28 mouse cellular contexts compared by ENCODE assay signal in the genomic region with DNA sequence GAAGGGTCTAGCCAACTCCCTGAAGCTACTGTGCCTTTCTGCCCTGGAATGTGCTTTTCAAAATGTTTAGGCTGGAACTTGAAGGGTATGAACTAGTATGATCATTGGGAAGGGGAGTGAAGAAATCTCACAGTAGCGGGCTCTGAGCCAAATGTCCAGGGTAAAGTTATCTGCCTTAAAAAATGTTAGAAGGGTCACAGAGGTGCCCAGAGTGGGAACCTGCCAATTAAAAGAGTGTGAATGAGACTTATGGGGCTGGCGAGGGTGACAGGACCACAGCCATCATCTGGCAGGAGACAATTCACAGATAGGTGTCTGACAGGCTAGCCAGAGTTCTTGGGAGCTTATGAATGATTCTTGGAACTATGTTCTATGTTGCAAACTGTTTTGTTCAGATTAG.
DNase-seq lines count a peak whose midpoint lies in the region; ATAC-seq and TF ChIP-seq lines count a peak whose summit lies in the region.
"Had no signal": no experiment of that assay in that cellular context is flagged by ENCODE, and none has a peak within 500 bp of the region (broad histone marks: within the 10 kb centered on the region; RNA-seq: fewer than 3 reads in every experiment).

No protein-coding gene starts in this region.

- no peaks in the 10 kb centered on the region for H3K9me3 ChIP-seq in lung, postnatal 0 days (ENCODE audit: low read length)
- H3K9me3 ChIP-seq in heart, embryonic 15.5 days (replicated peaks): no peaks in the 10 kb centered on the region
- no peaks in the 10 kb centered on the region for H3K9me3 ChIP-seq in forebrain, embryonic 11.5 days (ENCODE audit: control insufficient read depth, low read length)
- H3K9me3 ChIP-seq: embryonic facial prominence, embryonic 10.5 days; embryonic facial prominence, embryonic 15.5 days; forebrain, embryonic 13.5 days; hindbrain, embryonic 13.5 days; lung, embryonic 15.5 days; neural tube, embryonic 12.5 days had no signal

- peak; percentile 65 for ATAC-seq in lung, postnatal 0 days
- ATAC-seq in heart, embryonic 15.5 days (replicated peaks; ENCODE audit: insufficient number of reproducible peaks, insufficient read depth, low FRiP score, low read depth): peak; percentile 31; the same call in 1 of the 2 replicates
- ATAC-seq in forebrain, embryonic 11.5 days (replicated peaks; ENCODE audit: low FRiP score): no peak
- ATAC-seq: CD4-positive, CD25-positive, alpha-beta regulatory T cell, adult 4 months; forebrain, embryonic 13.5 days; intestine, embryonic 16.5 days; midbrain, embryonic 16.5 days had no signal

- no peaks in the 10 kb centered on the region for H3K36me3 ChIP-seq in heart, adult 2 months (ENCODE audit: control insufficient read depth, insufficient read depth, low read length)
- H3K36me3 ChIP-seq in lung, postnatal 0 days (ENCODE audit: insufficient read depth, low read length): no peaks in the 10 kb centered on the region
- no peaks in the 10 kb centered on the region for H3K36me3 ChIP-seq in heart, embryonic 15.5 days
- no peaks in the 10 kb centered on the region for H3K36me3 ChIP-seq in forebrain, embryonic 11.5 days (ENCODE audit: control insufficient read depth, insufficient read depth, low read length)
- H3K36me3 ChIP-seq: embryonic facial prominence, embryonic 10.5 days; embryonic facial prominence, embryonic 15.5 days; hindbrain, embryonic 13.5 days; lung, embryonic 15.5 days; neural tube, embryonic 12.5 days had no signal

- TF ChIP-seq POLR2A in heart, adult 2 months (IDR thresholded peaks at IDR 0.05; ENCODE audit: insufficient read depth, low read depth, low read length): no peak

- no peaks in the 10 kb centered on the region; the same call in 1 of the 2 replicates for H3K4me1 ChIP-seq in heart, adult 2 months (ENCODE audit: control insufficient read depth, insufficient read depth, low read length)
- no peaks in the 10 kb centered on the region; the same call in 1 of the 2 replicates for H3K4me1 ChIP-seq in lung, postnatal 0 days (ENCODE audit: insufficient read depth, low read depth, low read length)
- H3K4me1 ChIP-seq in heart, embryonic 15.5 days (replicated peaks): peaks cover 13% of the 10 kb centered on the region
- H3K4me1 ChIP-seq in forebrain, embryonic 11.5 days (replicated peaks; ENCODE audit: control insufficient read depth, insufficient read depth, low read length): no peaks in the 10 kb centered on the region
- H3K4me1 ChIP-seq: embryonic facial prominence, embryonic 10.5 days; embryonic facial prominence, embryonic 15.5 days; forebrain, embryonic 13.5 days; hindbrain, embryonic 13.5 days; lung, embryonic 15.5 days; neural tube, embryonic 12.5 days had no signal

- 36% methylated on average over 2 of the region's 2 CpGs for WGBS in heart, adult 2 months
- WGBS in lung, postnatal 0 days: 42% methylated on average over 2 of the region's 2 CpGs
- 26% methylated on average over 2 of the region's 2 CpGs for WGBS in heart, embryonic 15.5 days
- 88% methylated on average over 2 of the region's 2 CpGs for WGBS in forebrain, embryonic 11.5 days

- H3K4me3 ChIP-seq in heart, adult 2 months: no peak overlapping the region
- H3K4me3 ChIP-seq in lung, postnatal 0 days (ENCODE audit: low read depth, low read length): no peak overlapping the region
- H3K4me3 ChIP-seq in heart, embryonic 15.5 days: no peak overlapping the region
- H3K4me3 ChIP-seq in forebrain, embryonic 11.5 days (ENCODE audit: low read depth, low read length): no peak overlapping the region
- H3K4me3 ChIP-seq: embryonic facial prominence, embryonic 10.5 days; embryonic facial prominence, embryonic 15.5 days; forebrain, embryonic 13.5 days; gastrocnemius, adult 2 months; hindbrain, embryonic 13.5 days; lung, embryonic 15.5 days; neural tube, embryonic 12.5 days had no signal

- peak in 1 of 2 experiments; percentile 45 for DNase-seq in heart, adult 2 months
- no peak for DNase-seq in heart, postnatal 25 days (ENCODE audit: low spot score)
- peak; percentile 60 for DNase-seq in lung, postnatal 0 days (ENCODE audit: low spot score)
- no peak for DNase-seq in lung, adult 18-20 months
- no peak for DNase-seq in forebrain, embryonic 11.5 days (ENCODE audit: low spot score)
- no peak for DNase-seq in neural tube, embryonic 10.5 days (ENCODE audit: extremely low spot score, low spot score)
- DNase-seq: cerebellum, adult 8-10 months; cerebellum, postnatal 25 days; gastrocnemius, adult 2 months; gastrocnemius, postnatal 36 days; kidney, adult 8-10 months; liver; right cerebral cortex, adult 18-20 months; spleen, adult 18-20 months; thymus, postnatal 14 days had no signal

- no peak overlapping the region for H3K9ac ChIP-seq in heart, adult 2 months (ENCODE audit: low read depth, low read length)
- no peak overlapping the region for H3K9ac ChIP-seq in lung, postnatal 0 days (replicated peaks; ENCODE audit: low read depth)
- no peak overlapping the region for H3K9ac ChIP-seq in heart, embryonic 15.5 days
- no peak overlapping the region for H3K9ac ChIP-seq in forebrain, embryonic 11.5 days (ENCODE audit: low read length)
- H3K9ac ChIP-seq: embryonic facial prominence, embryonic 15.5 days; forebrain, embryonic 13.5 days; hindbrain, embryonic 13.5 days; liver, embryonic 14.5 days; lung, embryonic 15.5 days; neural tube, embryonic 12.5 days had no signal

- no peak overlapping the region for H3K4me2 ChIP-seq in lung, postnatal 0 days (replicated peaks; ENCODE audit: low read depth, low read length)
- no peak overlapping the region for H3K4me2 ChIP-seq in heart, embryonic 15.5 days
- H3K4me2 ChIP-seq in forebrain, embryonic 11.5 days (ENCODE audit: low read depth, low read length, severe bottlenecking): no peak overlapping the region
- H3K4me2 ChIP-seq: embryonic facial prominence, embryonic 15.5 days; forebrain, embryonic 13.5 days; hindbrain, embryonic 13.5 days; lung, embryonic 15.5 days; midbrain, embryonic 11.5 days; neural tube, embryonic 12.5 days had no signal

- TF ChIP-seq CTCF in heart, adult 2 months (IDR thresholded peaks at IDR 0.05): no peak
- TF ChIP-seq CTCF in lung, postnatal 0 days (IDR thresholded peaks at IDR 0.05): no peak

- intact Hi-C loops in heart, adult 2 months (cut with DNase I): loop anchor here (5.0 kb wide), 1 partner anchor 105 kb away; no protein-coding TSS in a partner anchor
- intact Hi-C loops in heart, postnatal 25 days (cut with DNase I): loop anchor here (5.0 kb wide), 1 partner anchor 105 kb away; no protein-coding TSS in a partner anchor

- peak overlapping the region; percentile 52 for H3K27ac ChIP-seq in heart, adult 2 months
- H3K27ac ChIP-seq in lung, postnatal 0 days (ENCODE audit: low read length): no peak overlapping the region
- peak overlapping the region; percentile 37 for H3K27ac ChIP-seq in heart, embryonic 15.5 days
- no peak overlapping the region for H3K27ac ChIP-seq in forebrain, embryonic 11.5 days (ENCODE audit: low read depth, low read length)
- H3K27ac ChIP-seq: embryonic facial prominence, embryonic 10.5 days; embryonic facial prominence, embryonic 15.5 days; forebrain, embryonic 13.5 days; gastrocnemius, adult 2 months; hindbrain, embryonic 13.5 days; kidney, postnatal 0 days; liver, embryonic 14.5 days; lung, embryonic 15.5 days; neural tube, embryonic 12.5 days had no signal

- H3K79me2 ChIP-seq in heart, adult 2 months (replicated peaks; ENCODE audit: control insufficient read depth, insufficient read depth, low read length): no peaks in the 10 kb centered on the region

- H3K27me3 ChIP-seq in heart, adult 2 months (ENCODE audit: control insufficient read depth, insufficient read depth, low read length): no peaks in the 10 kb centered on the region
- H3K27me3 ChIP-seq in lung, postnatal 0 days (replicated peaks; ENCODE audit: insufficient read depth, low read length): no peaks in the 10 kb centered on the region
- H3K27me3 ChIP-seq in heart, embryonic 15.5 days: no peaks in the 10 kb centered on the region
- no peaks in the 10 kb centered on the region for H3K27me3 ChIP-seq in forebrain, embryonic 11.5 days (ENCODE audit: control insufficient read depth, insufficient read depth, low read length)
- H3K27me3 ChIP-seq: embryonic facial prominence, embryonic 15.5 days; forebrain, embryonic 13.5 days; hindbrain, embryonic 13.5 days; lung, embryonic 15.5 days; neural tube, embryonic 12.5 days had no signal

- no peak for TF ChIP-seq EP300 in heart, adult 2 months (IDR thresholded peaks at IDR 0.05; ENCODE audit: insufficient read depth, low read depth, low read length)
- TF ChIP-seq EP300 in lung, postnatal 0 days (IDR thresholded peaks at IDR 0.05): peak; percentile 45; the same call in 1 of the 2 replicates

Comparison
In these comparisons a context has a peak if more than half of its experiments do, and no peak if none do; other contexts are left out.
1. H3K27ac ChIP-seq: peak in heart, adult 2 months (single experiment) and heart, embryonic 15.5 days (single experiment); none in lung, postnatal 0 days (single experiment) and forebrain, embryonic 11.5 days (single experiment).